ENCODE assay signal across 15 mouse cellular contexts in the genomic region with DNA sequence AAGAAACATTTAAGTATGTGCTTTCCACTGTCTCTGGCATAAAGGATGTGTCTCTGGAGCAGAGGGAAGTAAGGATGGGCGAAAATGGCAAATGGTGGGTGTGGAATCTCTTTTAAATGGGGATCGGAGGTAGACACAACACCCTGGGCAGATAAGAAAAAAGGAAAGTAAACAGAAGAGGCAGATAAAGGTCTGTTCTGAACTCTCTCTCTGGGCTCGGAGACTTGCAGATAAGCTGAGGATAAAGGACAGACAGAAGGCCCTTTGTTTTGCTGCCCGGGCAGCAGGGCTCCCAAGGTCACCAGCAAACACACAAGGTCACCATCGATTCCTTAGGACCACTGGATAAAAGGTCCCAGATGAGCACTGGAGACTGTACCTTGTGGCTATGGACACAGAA.
"Had no signal": no experiment of that assay in that cellular context is flagged by ENCODE, and none has a peak within 500 bp of the region (broad histone marks: within the 10 kb centered on the region; RNA-seq: fewer than 3 reads in every experiment).

No protein-coding gene starts in this region.

- H3K4me2 ChIP-seq: liver, embryonic 11.5 days; liver, embryonic 15.5 days; neural tube, embryonic 12.5 days had no signal

- H3K4me3 ChIP-seq: left cerebral cortex, adult 2 months; limb, embryonic 10.5 days; liver, embryonic 15.5 days; neural tube, embryonic 12.5 days had no signal

- H3K27me3 ChIP-seq: liver, embryonic 15.5 days; neural tube, embryonic 12.5 days had no signal

- DNase-seq: kidney, adult 8-10 months; kidney, postnatal 25 days; lung, adult 2 months; lung, postnatal 36 days; midbrain, embryonic 14.5 days; right cerebral cortex, postnatal 4 days; spleen, adult 18-20 months; thymus, adult 2 months; thymus, postnatal 25 days had no signal

- H3K27ac ChIP-seq: left cerebral cortex, adult 2 months; limb, embryonic 10.5 days; liver, embryonic 15.5 days; neural tube, embryonic 12.5 days had no signal

- ATAC-seq: lung, postnatal 0 days had no signal

- H3K9me3 ChIP-seq: limb, embryonic 10.5 days; liver, embryonic 15.5 days; neural tube, embryonic 12.5 days had no signal

- H3K9ac ChIP-seq: liver, embryonic 15.5 days; neural tube, embryonic 12.5 days had no signal

- H3K4me1 ChIP-seq: limb, embryonic 10.5 days; liver, embryonic 15.5 days; neural tube, embryonic 12.5 days had no signal

- H3K36me3 ChIP-seq: limb, embryonic 10.5 days; liver, embryonic 15.5 days; neural tube, embryonic 12.5 days had no signal
